Mouse (Mus musculus): ENCODE results near the gene Rtl10.

Gene Rtl10

DNA sequence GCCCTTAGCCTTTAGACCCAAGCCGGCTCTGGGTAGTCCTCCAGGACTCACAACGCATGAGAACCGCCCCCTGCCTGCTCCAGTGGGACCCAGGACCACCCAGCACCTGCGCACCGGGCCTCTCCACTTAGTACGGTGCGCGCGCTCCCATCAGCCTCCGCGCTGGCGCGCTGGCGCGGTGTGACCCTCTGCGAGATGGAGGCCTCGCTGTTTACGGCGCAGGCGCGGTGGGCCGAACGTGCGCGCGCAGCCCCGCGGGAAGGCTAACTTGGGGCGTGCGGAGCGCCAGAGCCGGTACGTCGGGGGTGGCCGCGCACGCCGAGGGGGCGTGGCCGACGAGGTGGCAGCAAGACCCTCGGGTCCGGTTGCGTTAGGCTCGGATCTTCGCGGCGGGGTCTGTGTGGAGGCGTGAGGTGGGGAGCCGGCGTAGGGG lies at the start of gene Rtl10, which contains the start of gene Gnb1l:
Gene Rtl10 (plus strand): TSS at position 344 of the 433 bp plus-strand sequence.
Gene Gnb1l (plus strand): TSS at position 156 of the 433 bp plus-strand sequence.
- peak; percentile 92 for DNase-seq (ENCODE audit: low spot score)

DNA sequence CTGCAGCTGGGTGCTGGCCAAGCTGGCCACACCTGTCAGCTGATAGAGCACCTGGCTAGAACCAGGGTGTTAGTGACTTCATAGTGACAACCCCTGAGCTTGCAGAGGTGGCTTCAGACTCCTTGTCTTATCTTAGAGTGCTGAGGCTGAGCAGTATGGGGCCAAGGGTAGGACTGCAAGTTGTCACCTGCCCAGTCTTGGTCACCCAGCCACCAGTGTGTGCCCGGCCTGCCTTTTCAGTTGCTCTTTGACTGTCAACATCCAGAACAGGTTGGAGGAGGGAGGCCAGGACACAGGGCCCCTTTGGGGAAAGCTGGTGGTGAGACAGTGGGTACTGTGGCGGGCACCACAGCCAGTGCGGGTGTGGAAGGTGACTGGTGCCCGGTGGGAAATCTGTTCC lies 49.7 kb upstream of the Rtl10 start:
- DNase-seq (ENCODE audit: low spot score): no peak

- peak; percentile 16 for DNase-seq (ENCODE audit: low spot score)
Observed at GRCm38 (mm10) chr16:18451486-18452181, 47.1 kb upstream of the Rtl10 start.

- no peak for DNase-seq (ENCODE audit: low spot score)
Observed at GRCm38 (mm10) chr16:18452361-18452862, 46.3 kb upstream of the Rtl10 start.

GRCm38 (mm10) chr16:18453846-18454245 lies 44.9 kb upstream of the Rtl10 start:
- DNase-seq (ENCODE audit: low spot score): no peak

- DNase-seq (ENCODE audit: low spot score): no peak
Observed at GRCm38 (mm10) chr16:18455407-18455806, 43.3 kb upstream of the Rtl10 start.

DNA sequence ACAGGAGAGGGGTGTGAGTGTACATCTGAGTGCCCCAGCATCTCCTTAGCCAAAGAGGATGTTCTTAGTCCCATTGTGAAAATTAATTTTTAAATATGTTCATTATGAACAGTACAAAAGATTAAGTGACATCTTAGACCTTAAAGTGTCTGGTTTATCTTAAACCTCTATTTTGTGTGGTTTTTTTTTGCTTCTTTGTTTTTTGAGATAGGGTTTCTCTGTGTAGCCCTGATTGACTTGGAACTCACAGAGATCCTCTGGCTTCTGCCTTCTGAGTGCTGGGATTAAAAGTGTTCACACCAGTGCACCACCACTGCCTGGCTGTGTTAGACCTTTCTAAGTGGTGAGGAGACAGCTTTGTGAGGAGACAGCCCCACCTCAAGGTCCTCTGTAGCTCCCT lies 40.0 kb upstream of the Rtl10 start:
- DNase-seq (ENCODE audit: low spot score): no peak

DNA sequence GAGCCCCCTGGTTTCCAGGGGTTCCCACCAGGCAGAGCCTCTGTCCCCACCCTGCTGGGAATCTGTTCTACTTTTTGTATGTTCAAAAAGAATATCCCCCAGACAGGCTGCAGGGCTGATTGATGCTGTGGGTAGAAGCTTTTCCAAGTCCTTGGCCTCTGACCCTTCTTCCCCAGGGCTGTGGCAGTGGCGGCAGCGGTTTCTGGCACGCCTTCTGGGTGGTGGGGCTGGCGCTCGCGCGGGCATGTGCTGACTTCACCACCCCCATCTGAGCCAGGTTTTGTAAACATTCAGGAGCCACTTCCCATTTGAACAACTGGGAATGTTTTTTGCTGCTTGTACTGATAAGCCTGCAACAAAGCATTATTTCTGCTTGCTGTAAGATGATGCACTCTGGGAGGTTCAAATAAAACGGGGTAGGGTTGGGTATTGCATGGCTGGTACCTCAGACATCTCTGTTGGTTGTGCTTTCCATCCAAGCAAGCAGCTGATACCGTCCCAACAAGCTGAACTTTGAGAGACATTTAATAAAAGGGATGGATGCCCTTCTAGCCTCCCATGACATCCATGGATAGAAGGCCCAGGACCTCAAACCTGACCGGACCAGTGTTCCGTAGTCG lies 39.3 kb upstream of the Rtl10 start:
- peak; percentile 26 for DNase-seq (ENCODE audit: low spot score)

DNA sequence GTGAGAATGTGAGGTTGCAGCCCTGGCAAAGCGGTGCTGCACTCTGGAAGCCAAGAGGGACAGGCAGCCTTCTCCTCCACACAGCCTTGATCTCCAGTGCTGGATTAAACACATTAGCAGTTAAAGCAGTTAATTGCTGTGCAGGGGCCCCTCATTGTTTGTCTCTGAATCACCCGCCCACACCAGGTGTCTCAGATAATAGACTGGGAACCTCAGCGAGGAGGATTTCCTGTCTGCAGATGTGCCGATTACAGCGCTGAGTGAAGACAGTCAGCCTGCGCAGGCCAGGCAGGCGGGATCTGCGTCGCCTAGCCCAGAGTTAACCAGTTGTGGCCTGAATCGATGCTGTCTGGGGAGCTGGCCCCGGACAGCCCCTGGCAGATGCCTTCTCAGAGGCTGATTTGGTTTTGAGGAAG lies 38.7 kb upstream of the Rtl10 start:
- peak; percentile 21 for DNase-seq (ENCODE audit: low spot score)

- DNase-seq (ENCODE audit: low spot score): no peak
Observed at GRCm38 (mm10) chr16:18460826-18461225, 37.9 kb upstream of the Rtl10 start.

DNA sequence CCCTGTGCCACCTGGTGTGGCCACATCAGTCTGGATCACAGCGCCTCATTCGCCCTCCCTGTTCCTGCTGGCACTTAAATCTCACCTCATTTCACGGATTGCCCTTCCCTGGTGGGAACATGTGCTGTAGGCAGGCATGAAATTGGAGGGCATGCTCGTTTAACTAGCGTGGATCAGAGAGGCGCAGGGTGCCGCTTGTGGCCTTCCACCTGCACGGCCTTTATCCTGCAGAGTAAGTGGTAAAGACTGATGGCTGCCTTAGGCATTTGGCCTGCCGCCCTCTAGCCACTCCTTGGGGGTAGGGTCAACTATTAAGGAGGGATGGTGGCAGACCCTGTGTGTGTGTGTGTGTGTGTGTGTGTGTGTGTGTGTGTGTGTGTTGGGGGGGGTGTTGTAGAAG lies 36.7 kb upstream of the Rtl10 start:
- DNase-seq (ENCODE audit: low spot score): no peak

GRCm38 (mm10) chr16:18462598-18462997 lies 36.1 kb upstream of the Rtl10 start:
- DNase-seq (ENCODE audit: low spot score): no peak

DNA sequence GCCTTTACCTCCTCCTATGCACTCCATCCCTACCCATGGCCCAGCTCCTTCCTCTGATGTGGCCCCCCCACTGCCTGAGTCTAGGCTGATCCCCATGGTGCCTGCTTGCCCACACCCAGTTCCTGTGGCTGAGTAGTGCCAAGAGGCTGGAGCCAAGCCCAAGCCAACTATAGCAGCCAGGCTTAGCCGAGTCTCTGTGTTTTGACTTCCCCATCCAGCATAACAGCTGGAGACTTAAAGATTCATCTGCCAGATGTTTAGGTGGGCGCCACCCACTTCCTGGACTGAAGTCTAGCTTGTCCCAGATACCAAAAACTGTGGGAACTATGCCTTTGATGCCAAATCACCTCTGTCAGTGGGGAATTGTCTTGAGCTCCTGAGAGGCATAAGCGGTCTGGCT lies 34.4 kb upstream of the Rtl10 start:
- no peak for DNase-seq (ENCODE audit: low spot score)

GRCm38 (mm10) chr16:18470829-18471228 lies 27.9 kb upstream of the Rtl10 start:
- no peak for DNase-seq (ENCODE audit: low spot score)

DNA sequence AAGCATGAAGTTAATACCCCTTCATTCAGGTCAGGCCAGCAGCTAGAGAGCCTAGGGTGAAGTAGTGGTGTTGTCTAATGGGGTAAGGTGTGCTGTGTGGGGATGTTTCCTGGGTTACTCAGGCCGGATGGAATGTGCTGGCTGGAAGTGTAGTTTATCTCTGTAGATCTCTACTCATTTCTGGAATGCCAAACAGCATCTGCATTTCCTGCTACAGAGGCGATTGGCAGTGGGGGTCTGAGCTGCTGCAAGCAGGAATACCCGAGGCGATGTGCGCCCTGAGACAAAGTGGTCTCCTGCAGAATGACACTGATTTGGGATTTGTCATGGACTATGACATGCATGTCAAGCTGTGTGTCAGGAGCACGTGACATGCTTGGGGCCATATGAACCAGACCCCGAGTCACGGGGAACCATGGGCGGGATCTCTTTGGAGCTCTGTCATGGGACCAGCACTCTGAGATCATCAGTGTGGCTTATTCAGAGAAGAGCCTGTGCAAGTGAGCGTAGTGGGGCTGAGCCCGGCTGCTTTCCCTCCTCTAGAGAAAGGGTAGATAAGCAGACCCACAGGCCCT lies 27.2 kb upstream of the Rtl10 start:
- no peak for DNase-seq (ENCODE audit: low spot score)

DNA sequence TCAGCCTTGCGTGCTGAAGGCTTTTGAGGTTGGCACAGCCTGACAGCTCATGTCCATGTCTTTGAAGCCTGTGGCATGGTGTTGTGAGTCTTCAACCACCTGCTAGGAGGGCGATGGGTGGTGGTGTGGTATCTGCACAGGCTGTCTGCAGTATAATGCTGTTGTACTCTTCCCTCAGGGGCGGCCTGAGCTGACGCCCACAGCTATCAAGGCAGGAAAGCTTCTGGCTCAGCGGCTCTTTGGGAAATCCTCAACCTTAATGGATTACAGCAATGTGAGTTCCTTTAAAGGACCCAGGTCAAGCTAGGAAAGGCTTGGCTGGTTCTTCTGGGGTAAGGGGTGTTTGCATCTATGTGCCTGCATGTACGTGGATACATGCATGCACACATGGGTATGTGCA lies 26.7 kb upstream of the Rtl10 start:
- DNase-seq (ENCODE audit: low spot score): no peak

DNA sequence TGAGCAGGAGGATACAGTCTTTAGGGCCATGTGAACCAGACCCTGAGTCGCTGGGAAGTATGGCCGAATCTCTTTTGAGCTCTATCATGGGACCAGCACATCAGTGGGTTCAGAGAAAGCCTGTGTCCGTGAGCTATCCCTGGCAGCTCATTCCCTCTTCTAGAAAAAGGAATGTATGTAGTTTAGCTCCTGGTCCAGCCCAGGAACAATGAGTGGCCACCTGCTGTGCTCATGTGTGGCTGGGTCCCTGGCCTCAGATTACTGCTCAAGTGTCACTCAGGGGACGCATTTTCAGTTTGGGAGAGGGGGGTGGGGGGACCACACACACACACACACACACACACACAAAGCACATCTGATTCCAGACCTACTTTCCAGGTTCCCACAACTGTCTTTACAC lies 26.3 kb upstream of the Rtl10 start:
- no peak for DNase-seq (ENCODE audit: low spot score)

GRCm38 (mm10) chr16:18472976-18473375 lies 25.7 kb upstream of the Rtl10 start:
- no peak for DNase-seq (ENCODE audit: low spot score)

DNA sequence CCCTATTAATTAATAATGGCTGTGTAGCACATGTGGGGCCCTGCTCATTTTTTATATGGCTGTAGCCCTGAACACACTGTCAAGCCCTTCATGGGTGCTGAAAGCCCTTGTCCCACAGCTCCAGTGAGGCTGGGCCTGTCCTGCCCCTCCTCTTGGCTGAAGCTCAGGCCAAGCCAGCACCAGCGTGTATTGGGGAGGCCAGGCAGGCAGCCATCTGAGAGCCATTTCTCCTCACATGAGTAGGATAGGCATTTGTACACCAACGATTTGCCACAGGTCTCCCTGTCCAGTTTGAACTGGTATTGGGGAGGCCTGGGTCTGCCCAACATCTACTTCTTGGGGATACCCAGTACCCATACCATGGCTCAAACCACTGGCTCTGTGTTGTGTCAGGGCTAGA lies 24.7 kb upstream of the Rtl10 start:
- no peak for DNase-seq (ENCODE audit: low spot score)

GRCm38 (mm10) chr16:18477996-18478395 lies 20.7 kb upstream of the Rtl10 start:
- no peak for DNase-seq (ENCODE audit: low spot score)

DNA sequence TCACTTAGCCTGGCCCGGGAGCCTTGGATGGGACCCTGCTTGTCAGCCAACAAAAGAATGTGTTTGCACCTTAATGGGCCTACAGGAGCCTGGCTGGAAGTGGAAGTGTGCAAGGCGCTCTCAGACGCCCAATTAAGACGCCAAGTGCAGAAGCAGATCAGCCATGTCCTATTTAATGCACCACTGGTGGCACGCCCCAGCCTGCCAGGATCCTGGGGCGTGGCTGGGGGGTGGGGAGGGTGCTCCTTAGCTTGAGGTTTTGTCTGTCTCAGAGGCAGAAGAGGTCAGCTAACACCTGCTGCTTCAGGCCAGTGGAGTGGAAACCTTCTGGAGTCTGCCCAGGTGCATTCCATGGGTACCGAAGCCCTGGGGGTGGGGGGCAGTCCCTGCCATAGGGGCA lies 19.0 kb upstream of the Rtl10 start:
- DNase-seq (ENCODE audit: low spot score): no peak

GRCm38 (mm10) chr16:18480933-18481485 lies 17.7 kb upstream of the Rtl10 start:
- no peak for DNase-seq (ENCODE audit: low spot score)

DNA sequence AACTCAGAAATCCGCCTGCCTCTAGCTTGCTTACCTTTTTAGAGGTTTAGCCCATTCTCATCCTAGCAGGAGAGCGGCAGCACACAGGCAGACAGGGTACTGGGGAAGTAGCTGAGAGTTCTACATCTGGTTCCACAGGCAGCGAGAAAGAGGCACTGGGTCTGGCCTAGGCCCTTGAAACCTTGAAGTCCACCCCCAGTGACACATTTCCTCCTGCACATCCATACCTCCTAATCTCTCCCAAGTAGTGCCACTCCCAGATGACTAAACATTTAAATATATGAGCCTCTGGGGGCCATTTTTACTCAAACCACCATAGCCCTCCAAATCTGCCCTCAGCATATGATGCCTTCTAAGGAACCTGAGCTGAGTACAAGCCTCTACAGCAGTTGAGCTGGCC lies 16.3 kb upstream of the Rtl10 start:
- no peak for DNase-seq (ENCODE audit: low spot score)

Data from ovary, adult 18-20 months (tissue).